Mouse (Mus musculus) heart, postnatal 0 days (tissue): ENCODE data around the gene Rnf157.

Experiments used
- CTCF ChIP-seq: IDR thresholded peaks from 2 replicates; pipeline ENCODE4 v1.5.1; 2016; ENCODE audit warnings: antibody characterized with exemption, control low read depth, low read depth
- EP300 ChIP-seq: IDR thresholded peaks from 2 replicates; pipeline ENCODE4 v1.6.1; 2016; ENCODE audit warnings: antibody characterized with exemption, low read depth

- no peak for TF ChIP-seq CTCF
- no peak for TF ChIP-seq EP300
Measured at GRCm38 (mm10) chr11:116337000-116337399, 75.8 kb downstream of the Rnf157 start.
